Mouse (Mus musculus) activated CD4-positive, CD25-positive, alpha-beta regulatory T cell, adult 4 months (primary cell): ENCODE data around the gene Ergic3. TPM values are rescaled to one million over a fixed set of nuclear protein-coding genes. Genes with fewer than 3 reads are reported as not detected.

Experiments used
- ATAC-seq: one replicate; pipeline ENCODE4 v1.8.0; 2017
- polyA plus RNA-seq, 2 experiments: library from polyadenylated mRNA; unstranded; fragments of 100-300 nt; shearing (Covaris generic); gene quantifications; one replicate each; pipeline ENCODE4 v1.2.1; 2017

Gene Ergic3
- polyA plus RNA-seq, 2 experiments from 2014 or later, result 113 to 142 TPM

- ATAC-seq, result no peak
Observed at GRCm38 (mm10) chr2:156066126-156066525, 58.3 kb downstream of the Ergic3 start.

Other genes starting within 250 kb of the Ergic3 start
- gene Mmp24, start 232.7 kb upstream of the Ergic3 start, polyA plus RNA-seq, result under 1 TPM in 1 of 2 experiments, not detected in 1; 0.11 TPM
- 10 to 100 TPM; 14.5 to 18.7 TPM for gene BC029722, start 188.6 kb upstream of the Ergic3 start, polyA plus RNA-seq
- gene Eif6, start 181.1 kb upstream of the Ergic3 start, polyA plus RNA-seq, result 10 to 100 TPM; 73.4 to 81.2 TPM
- not detected for gene Fam83c, start 173.2 kb upstream of the Ergic3 start, polyA plus RNA-seq
- gene Uqcc1, start 77.7 kb upstream of the Ergic3 start, polyA plus RNA-seq, result 10 to 100 TPM; 23.1 to 34.2 TPM
- not detected for gene Gm15557, start 67.3 kb upstream of the Ergic3 start, polyA plus RNA-seq
- not detected for gene Gdf5, start 62.7 kb upstream of the Ergic3 start, polyA plus RNA-seq
- 10 to 100 TPM; 44.8 to 51.3 TPM for gene Cep250, start 51.6 kb upstream of the Ergic3 start, polyA plus RNA-seq
- gene 6430550D23Rik, start 68 bp upstream of the Ergic3 start, polyA plus RNA-seq, result 1 to 10 TPM; 1.6 TPM
- not detected for gene Fer1l4, start 44.9 kb downstream of the Ergic3 start, polyA plus RNA-seq
- not detected for gene Spag4, start 57.1 kb downstream of the Ergic3 start, polyA plus RNA-seq
- gene Cpne1, start 103.9 kb downstream of the Ergic3 start, polyA plus RNA-seq, result 10 to 100 TPM; 46.1 to 54.1 TPM
- 10 to 100 TPM; 16.2 to 18.7 TPM for gene Rbm12, start 103.9 kb downstream of the Ergic3 start, polyA plus RNA-seq
- 1 to 10 TPM; 6.0 to 8.8 TPM for gene Gm28036, start 119.0 kb downstream of the Ergic3 start, polyA plus RNA-seq
- gene Romo1, start 136.0 kb downstream of the Ergic3 start, polyA plus RNA-seq, result 100 to 1,000 TPM; 150 to 165 TPM
- gene Nfs1, start 136.1 kb downstream of the Ergic3 start, polyA plus RNA-seq, result 10 to 100 TPM; 40.6 to 45.9 TPM
- gene Rbm39, start 172.2 kb downstream of the Ergic3 start, polyA plus RNA-seq, result 100 to 1,000 TPM; 578 to 629 TPM
- gene Phf20, start 188.4 kb downstream of the Ergic3 start, polyA plus RNA-seq, result 10 to 100 TPM; 56.4 to 77.6 TPM